Mouse (Mus musculus): ENCODE measurements around the gene Rcsd1.
A peak's percentile ranks its signal among the peaks of the same experiment; 100 is the strongest.

The Rcsd1 gene

DNA sequence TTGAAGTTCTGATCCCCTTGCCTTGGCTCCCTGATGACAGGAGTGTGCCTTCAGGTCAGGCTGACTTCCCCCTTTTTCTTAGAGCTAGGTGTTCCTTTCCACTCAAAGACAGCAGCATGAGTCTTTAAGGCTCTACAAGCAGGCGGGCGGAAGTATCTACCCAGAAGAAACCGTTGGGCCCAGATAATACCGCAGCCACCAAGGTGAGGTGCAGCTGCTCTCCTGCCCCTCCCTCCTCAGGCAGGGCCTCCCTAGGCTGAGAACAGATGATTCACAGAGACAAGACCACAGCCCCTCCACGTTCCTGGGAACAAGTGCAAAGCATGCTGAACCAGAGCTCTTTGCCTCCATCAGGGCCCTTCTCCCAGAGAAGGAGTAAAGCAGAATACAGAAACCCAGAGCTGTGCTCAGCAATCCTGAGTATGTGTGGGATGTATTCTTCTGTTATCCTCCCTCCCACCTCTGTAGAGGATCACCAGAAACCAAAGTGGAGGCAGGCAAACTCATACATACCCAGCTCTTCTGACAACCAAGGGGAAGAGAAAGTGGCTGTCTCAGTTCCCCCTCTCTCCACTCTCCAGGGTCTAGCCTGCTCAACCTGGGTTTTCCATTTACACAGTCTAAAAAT is at the start of gene Rcsd1:
Gene Rcsd1 (minus strand): TSS at position 129 of the 628 bp plus-strand sequence.
- DNase-seq (ENCODE audit: low spot score): no peak

DNA sequence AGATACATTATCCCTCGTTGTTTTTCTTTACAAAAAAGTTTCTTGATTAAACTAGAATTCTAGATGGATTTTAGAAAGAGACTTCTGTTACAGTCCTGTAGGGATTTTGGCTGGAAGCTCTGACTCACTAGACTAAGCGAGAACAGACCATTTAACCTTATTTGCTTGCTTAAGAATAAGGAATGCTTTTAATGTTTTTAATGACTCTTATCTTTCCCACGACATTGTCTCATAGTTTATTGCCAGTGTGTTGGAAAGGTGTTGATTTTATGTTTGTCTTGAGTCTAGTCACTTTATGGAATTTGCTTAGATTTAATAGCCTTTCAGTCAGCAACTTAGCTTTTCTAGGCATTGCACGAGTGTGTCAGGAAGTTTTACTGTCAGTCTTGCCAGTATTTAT is 45.6 kb upstream of the Rcsd1 start:
- no peak for DNase-seq (ENCODE audit: low spot score)

DNA sequence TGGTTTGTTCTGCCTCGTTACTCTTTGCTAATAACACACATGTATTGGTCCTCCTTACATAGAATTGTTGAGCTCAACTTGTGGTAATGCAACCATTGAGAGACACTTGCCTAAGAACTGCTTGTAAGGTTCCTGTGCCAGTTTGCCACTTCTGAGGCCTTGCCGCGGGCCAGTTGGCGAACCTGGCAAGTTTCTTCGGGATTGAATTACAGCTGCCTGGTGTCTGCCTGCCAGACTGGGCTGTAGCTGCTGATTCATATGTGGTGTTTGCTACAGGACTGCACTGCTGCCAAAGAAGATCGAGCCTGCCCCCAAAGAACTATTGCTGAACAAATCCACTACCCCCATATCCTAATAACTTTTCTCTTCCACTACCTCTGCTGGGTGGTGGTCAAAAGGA is 44.6 kb upstream of the Rcsd1 start:
- DNase-seq (ENCODE audit: low spot score): no peak

DNA sequence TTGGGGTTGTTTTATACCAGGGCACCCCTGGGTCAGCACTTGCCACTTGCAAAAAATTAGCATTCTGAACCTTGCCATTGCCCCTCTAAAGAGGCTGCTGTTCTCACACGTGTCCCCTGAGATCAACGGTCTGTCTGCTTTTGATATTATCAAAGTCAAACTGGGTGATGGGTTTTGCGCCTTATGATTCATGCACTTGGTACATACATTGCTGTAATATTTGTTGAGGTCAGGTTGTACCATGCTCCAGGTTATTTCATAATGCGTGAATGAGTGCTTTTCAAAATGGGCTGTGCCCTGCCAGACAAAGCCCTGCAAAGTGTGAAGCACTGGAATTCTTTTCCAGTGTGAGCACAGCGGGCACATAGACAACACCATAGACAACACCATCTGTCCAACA is 42.3 kb upstream of the Rcsd1 start:
- no peak for DNase-seq (ENCODE audit: low spot score)

DNA sequence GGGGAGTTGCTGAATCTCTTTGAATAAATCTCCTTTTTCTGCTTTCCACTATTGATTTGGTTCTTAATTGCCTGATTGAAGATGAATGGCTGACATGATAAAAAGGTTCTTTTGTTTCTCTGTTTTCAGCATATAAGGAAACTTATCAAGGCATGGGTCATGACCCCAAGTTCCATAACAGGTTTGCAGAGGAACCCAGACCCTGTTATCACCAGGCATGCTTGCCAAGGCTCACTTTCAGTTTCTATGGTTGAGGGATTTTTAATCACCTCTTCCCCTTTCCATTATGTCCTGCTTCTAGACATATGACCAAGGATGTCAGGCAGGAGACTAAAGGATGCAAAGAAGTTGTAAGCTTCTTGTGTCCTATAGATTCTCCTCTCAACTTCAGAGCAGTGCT is 41.6 kb upstream of the Rcsd1 start:
- no peak for DNase-seq (ENCODE audit: low spot score)

DNA sequence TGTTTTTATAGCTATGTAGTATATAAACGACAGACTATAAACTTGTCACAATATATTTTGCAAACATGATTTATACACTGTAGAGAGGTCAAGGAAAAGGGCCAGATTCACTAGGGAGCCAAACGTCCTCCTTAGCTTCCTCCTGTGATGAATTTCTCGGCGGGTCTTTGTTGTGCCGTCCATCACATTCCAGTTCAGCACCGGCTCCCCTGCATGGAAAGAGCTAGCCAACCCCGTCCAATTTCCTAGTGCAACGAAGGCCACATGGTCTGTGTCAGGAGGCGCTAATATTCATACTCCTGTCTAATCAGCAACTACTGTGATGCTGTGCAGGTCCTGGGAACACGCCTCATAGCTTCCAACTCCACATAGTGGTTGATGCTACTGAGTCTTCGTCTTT is 38.5 kb upstream of the Rcsd1 start:
- DNase-seq (ENCODE audit: low spot score): no peak

DNA sequence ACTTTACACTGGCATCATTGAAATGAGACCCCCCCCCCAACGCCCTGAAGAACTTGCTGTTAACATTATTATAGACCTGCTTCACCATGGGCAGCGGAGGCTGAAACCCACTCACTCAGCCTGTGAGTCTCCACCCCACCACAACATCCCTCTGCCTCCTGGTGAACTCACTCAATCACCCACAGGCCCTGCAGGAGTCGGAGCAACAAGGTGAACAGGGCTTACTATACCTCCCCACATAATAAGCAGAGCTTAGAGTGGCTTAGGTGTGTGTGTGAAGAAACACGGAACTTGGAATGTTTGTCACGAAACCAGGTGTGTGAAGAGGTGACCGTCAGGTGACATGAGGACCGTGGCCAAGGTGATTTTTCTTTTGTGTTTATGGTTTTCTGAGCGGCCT is 32.4 kb upstream of the Rcsd1 start:
- DNase-seq (ENCODE audit: low spot score): no peak

DNA sequence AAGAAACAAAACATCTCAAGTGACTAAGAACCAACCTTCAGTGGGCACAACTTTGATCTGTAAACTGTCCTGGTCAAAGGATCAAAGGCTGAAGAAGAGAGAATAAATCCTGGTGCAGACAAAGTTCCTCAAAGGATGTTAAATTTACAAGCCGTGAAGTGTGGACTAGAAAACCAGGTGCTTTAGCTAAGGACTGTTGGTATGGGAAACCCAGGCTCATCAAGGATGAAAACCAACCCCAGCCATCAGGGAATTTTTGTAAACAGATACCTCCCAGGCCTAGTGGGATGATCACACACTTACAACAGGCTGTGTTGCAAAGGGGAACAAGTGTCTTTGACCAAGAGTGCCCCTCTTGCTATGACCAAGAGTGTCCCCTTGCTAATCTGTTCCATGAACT is 29.4 kb upstream of the Rcsd1 start:
- no peak for DNase-seq (ENCODE audit: low spot score)

DNA sequence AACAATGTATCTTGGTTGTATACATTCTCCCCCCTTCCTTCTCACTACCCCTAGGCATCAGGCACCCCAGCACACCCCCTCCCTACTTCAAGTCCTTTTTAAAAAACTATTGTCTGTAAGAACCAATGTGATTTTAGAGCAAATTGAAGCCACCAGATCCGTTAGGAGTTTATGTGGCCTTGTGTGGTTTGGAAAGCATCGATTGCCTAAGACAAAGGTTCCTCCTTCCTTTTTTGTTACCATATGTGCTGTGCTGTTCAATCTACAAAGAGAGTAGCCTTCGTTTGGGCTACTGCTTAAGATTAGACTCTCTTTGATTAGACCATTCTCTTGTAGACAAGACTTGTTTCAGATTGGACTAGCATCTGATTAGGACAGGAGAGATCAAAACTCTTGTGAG is 28.3 kb upstream of the Rcsd1 start:
- DNase-seq (ENCODE audit: low spot score): no peak

DNA sequence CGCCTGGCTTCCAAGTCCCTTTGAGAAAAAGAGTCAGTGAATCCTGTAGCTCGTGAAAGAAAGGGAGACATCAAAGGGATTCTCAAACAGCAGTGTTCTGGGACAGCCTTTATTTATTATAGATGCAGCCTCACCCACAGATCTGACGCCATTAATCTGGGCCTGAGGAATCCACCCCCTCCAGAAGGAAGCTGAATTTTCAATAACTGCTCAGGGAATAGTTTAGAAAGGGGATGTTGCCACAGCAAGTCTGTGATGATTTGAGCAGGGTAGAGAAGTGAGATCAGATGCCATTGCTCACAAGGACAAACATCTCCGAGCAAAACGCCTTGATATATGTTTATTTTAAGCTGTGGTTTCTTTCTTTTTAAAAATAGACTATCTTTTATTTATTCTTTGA is 27.9 kb upstream of the Rcsd1 start:
- no peak for DNase-seq (ENCODE audit: low spot score)

DNA sequence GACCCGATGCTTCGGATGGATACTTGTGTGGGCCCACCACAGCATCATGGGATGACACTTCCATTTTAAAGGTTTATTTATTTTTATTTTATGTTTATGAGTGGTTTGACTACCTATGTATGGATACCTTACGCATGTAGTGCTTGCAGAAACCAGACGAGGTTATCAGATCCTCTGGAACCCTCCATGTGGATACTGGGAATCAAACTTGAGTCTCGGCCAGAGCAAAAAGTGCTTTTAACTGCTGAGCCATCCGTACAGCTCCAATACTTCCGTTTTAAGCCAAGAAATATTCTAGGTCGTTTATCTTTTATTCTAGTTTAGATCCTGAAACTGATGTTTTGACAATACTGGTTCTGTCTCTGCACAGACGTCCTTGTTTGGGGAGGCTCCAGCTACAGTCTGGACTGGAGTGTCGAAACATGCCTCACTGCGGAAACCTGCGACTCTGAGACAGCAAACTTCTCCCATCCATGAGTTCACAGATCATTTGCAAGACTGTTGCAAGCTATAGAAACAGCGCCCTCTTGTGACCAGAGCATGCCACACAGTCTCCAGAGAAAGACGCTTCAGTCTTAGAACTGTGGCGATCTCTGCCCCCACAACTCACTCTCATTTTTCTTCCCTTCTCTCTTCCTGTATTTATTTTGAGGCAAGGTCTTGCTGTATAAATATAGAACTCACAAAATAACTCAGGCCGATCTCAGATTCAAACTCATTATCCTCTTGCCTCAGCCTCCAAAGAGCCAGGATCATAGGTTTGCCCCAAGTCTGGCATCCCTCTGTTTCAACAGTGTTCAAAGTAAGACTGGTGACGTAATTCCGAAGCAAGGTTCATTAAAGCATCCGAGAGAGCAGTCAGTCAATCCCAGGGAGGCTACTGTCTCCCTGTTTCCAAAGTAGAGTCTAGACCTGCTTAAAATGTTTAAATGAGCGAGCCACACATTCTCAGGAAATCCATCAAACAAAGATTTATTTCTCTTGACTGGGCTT is 26.6 kb upstream of the Rcsd1 start:
- peak; percentile 79 for DNase-seq (ENCODE audit: low spot score)

DNA sequence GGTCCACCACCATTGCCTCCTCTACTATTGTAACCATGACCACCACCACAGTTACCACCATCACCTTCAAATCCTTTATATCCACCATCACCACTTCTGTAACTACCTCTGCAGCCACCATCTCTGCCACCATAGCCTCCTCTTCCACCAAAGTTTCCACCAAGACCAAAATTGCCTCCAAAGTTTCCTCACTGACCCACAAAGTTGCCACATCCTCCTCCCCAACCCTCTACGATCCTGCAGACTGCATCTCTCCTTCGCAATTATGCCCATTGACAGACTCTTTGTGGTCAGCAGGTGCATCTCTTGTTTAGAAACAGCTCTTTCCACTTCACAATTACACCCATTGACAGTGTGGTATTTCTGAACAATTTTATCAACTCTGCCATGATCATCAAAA is 25.3 kb upstream of the Rcsd1 start:
- no peak for DNase-seq (ENCODE audit: low spot score)

DNA sequence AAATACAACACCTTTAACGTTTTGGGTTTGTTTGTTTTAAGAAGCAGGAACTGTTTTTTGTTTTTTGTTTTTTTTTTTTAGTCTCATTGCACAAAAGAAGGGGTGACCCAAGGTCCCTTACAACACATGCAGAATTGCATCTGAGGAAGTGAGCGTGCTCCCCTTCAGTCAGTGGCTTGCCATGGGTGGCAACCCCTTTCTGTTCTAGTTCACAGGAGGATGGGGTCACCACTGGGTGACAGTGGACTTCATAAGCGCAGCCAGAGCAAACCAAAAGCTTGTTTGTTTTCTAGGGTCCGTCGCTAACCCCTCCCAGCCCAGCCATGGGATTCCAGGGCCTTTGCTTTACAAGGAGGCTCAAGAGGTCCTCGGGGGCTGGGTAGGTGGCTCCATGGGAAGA is 22.0 kb upstream of the Rcsd1 start:
- DNase-seq (ENCODE audit: low spot score): no peak

DNA sequence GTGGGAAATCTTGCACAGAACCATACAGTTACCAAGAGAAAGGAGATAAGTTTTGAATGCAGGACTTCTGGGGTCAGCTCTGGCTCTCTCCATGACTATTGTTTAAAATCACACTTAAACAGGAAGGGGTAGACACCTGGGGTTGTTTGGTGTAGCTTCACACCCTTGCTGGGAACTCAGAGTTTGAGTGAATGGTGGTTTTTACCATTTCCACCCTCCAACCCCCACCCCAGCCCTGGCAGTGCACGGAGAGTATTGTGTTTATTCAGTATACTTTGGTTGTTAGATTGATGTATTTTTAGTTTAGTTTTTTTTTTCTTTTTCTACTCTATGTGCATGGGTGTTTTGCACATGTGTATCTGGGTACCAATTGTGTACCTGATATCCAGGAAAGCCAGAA is 20.6 kb upstream of the Rcsd1 start:
- no peak for DNase-seq (ENCODE audit: low spot score)

DNA sequence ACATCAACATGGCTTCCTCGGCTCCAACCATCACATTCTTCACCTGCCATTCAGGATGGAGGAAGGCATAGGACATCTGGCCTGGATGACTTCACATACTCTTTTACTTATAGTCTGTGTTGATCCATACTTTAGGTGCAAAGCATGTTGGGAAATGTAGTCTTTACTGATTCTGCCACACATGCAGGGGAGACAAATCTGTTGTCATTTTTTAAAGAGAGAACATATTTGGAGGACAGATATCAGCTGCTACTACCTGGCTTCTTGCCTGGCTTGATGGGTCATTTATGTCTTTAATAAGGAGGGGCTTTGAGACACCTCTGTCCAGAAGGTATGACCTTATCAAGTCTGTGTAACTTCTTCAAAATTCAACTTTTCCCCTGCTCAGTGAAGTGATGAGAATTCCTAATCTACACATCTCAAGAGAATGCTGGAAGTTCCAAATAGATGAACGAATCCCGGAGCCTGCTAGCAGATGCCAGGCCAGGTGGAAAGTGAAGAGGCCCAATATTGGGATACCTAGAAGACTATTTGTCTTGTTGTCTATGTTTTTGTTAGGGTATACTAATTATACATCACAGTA is 18.6 kb upstream of the Rcsd1 start:
- no peak for DNase-seq (ENCODE audit: low spot score)

DNA sequence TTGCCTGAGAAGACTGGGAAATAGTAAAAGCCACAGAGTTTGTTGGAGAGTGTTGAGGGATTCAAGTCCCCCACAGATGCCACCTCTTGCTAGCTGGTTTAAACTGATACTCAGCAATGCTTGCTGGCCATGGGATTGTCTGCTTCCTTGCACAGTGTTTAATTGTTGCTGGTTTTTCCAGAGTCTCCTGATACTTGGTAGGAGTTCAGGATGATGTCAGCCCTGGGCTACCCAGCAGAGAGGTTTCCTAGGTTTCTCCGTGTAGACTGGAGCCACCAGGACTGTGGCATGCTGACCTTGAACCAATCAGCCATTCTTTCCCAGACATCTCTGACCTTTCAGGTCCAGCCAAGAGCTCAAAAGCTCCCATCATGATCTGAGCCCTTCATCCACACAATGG is 17.4 kb upstream of the Rcsd1 start:
- no peak for DNase-seq (ENCODE audit: low spot score)

DNA sequence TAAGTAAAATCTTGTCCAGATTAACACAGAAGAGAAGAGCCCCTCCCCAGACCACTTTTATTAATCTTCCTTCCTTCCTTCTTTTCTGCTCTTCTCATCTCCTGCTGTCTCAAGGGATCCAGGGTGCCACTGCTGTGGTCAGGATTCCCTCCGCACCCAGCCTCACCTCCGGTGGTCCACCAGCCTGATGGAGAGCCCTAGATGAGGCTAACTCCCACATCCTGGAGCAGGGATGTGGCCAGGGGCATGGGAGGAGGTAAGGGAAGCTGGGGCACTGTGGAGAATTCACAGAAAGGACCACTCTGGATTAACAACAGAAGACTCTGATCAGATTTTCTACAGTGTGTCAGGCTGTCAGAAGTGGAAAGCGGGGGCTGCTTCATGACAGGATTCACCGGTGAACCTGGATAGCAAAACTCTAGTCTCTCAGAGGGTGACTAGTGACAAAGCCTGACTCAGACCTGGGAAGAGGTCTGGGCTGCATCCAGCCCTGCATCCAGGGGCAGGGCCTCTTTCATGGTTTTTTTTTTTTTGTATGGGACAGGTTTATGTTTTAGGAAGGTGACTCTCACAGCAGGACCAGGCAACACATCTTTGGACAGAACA is 15.6 kb upstream of the Rcsd1 start:
- no peak for DNase-seq (ENCODE audit: low spot score)

DNA sequence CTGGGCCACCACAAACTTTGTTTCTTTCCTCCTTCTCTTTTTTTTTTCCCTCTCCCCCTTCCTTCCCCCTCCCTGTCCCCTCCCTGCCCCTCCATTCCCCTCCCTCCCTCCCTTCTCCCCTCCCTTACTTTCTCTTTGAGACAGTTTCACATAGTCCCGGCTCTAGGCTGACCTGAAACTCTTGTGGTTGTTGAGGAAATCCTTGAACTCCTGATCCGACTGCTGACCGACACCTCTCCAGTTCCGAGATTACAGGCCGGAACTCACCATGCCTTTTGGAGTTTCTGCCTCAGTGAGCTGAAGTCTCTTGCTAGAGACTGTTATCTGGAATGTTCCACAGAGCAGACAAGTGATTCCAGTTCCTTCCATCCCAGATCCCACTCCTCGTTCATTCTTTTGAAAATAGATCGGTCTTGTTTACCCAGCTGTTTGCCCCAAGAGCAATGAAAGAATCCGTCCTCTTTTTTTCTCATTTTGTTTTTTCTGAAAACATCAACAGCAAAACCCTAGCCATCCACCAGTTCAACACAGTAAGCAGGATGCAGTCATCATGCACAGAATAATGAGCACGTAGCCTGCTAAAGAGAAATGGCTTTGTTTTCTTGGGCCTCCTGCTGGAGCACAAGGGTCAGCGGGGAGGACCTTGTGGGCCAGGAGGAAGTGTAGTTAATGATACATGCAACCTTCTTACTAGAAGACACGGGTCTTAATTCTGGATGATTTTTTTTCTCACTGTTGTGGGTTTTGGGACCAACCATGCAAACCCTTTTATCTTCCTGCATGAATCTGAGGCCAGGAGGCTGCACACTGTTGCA is 14.9 kb upstream of the Rcsd1 start:
- no peak for DNase-seq (ENCODE audit: low spot score)

DNA sequence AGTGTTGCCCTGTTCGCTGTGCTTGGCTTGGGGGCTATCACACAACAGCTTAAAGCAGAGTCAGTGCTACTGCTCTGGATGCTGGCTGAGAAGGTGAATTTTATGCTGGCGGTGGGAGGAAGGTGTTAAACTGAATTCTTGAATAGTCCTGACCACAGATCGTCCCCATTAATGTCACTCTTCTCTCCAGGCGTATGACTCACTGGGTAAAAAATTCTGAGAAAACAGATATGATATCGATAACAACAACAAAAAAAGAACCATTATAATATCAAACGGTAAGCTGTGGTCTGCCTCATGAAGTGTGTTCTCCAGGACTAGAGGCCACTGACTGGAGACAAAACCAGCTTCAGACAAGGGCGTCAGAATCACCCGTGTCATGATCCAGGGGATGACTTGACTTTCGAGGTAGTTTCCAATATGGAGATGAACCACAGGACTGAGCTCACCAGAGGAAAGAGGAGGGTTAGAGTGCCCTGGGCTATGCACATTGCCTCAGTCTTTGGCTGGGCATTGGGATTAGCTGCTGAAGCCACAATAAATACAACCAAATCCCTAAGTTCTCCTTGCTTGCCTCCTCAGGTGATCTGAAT is 13.1 kb upstream of the Rcsd1 start:
- no peak for DNase-seq (ENCODE audit: low spot score)

DNA sequence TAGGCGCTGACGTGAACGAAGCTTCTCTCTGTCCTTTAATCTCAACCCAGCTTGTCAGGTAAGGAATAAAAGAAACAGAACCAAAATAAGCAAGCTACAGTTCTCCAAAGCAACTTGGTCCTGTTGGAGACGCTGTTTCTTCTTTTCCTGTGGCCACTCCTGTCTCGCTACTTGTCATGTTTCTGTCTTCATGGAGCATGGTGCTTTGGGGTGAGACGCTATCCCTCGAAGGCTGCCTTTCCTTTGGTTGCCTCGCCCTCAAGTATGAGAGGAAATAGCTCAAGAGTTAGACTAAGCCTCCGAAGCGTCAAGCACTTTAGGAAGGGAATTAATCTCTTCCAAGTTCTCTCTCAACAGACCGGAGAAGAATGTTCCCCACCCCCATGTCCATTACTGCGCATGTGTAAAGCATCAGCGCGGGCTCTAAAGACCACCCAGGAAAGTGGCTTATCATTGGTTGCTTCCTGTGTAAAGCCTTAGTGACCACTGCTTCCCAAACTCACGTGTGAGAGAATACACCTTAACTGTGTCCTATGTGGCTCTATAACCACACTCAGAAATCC is 9.1 kb upstream of the Rcsd1 start:
- DNase-seq (ENCODE audit: low spot score): no peak

Data from testis, postnatal 14 days (tissue).